Mouse (Mus musculus) MEL (cell line): ENCODE results near the gene Gpr142.

Experiments used
- CTCF ChIP-seq, 3 experiments: IDR thresholded peaks in 2 of 3; conservative IDR thresholded peaks in 1 of 3; 2 replicates each; pipeline ENCODE4 v1.5.1; 2011 to 2012; ENCODE audit warnings: low read length in 3 of 3, low read depth in 2 of 3, mild to moderate bottlenecking in 2 of 3, improper control_type of control experiment in 1 of 3, inconsistent platforms in 1 of 3, mixed read lengths in 1 of 3, moderate library complexity in 1 of 3; ENCODE audit not compliant: control insufficient read depth in 1 of 3, insufficient read depth in 1 of 3, poor library complexity in 1 of 3, severe bottlenecking in 1 of 3
- E2F4 ChIP-seq: IDR thresholded peaks from 2 replicates; pipeline ENCODE4 v1.6.1; 2011; ENCODE audit warnings: low read depth, low read length, improper control_type of control experiment, borderline replicate concordance
- EP300 ChIP-seq, 2 experiments: IDR thresholded peaks; 2 replicates each; pipeline ENCODE4 v1.6.1; 2011; ENCODE audit warnings: improper control_type of control experiment in 2 of 2, low read length in 2 of 2, low read depth in 1 of 2, mild to moderate bottlenecking in 1 of 2
- MXI1 ChIP-seq: IDR thresholded peaks from 2 replicates; pipeline ENCODE4 v1.6.1; 2011; ENCODE audit warnings: mild to moderate bottlenecking, low read depth, low read length, improper control_type of control experiment
- NELFE ChIP-seq: IDR thresholded peaks from 2 replicates; pipeline ENCODE4 v1.6.1; 2011; ENCODE audit warnings: low read depth, low read length, improper control_type of control experiment
- POLR2A ChIP-seq, 2 experiments: IDR thresholded peaks; 2 replicates each; pipeline ENCODE4 v1.6.1; 2011 to 2012; ENCODE audit warnings: low read length in 2 of 2, mild to moderate bottlenecking in 2 of 2, control low read depth in 1 of 2, improper control_type of control experiment in 1 of 2, low read depth in 1 of 2, moderate library complexity in 1 of 2; ENCODE audit not compliant: control insufficient read depth in 1 of 2, insufficient read depth in 1 of 2, poor library complexity in 1 of 2
- POLR2AphosphoS5 ChIP-seq: IDR thresholded peaks from 2 replicates; pipeline ENCODE4 v1.6.1; 2012; ENCODE audit warnings: low read depth, borderline replicate concordance, mild to moderate bottlenecking, inconsistent platforms, low read length, moderate library complexity, mixed read lengths
- SMC3 ChIP-seq: IDR thresholded peaks from 2 replicates; pipeline ENCODE4 v1.6.1; 2011; ENCODE audit warnings: low read depth, low read length, improper control_type of control experiment
- USF1 ChIP-seq: IDR thresholded peaks from 2 replicates; pipeline ENCODE4 v1.6.1; 2014; ENCODE audit warnings: low read depth, mild to moderate bottlenecking, inconsistent platforms, low read length, improper control_type of control experiment, moderate library complexity
- ZMIZ1 ChIP-seq: IDR thresholded peaks from 2 replicates; pipeline ENCODE4 v1.6.1; 2012; ENCODE audit warnings: low read depth, mild to moderate bottlenecking, inconsistent platforms, low read length, improper control_type of control experiment, moderate library complexity
- ZNF384 ChIP-seq: IDR thresholded peaks from 2 replicates; pipeline ENCODE4 v1.6.1; 2012; ENCODE audit warnings: low read depth, mild to moderate bottlenecking, inconsistent platforms, low read length, improper control_type of control experiment

DNA sequence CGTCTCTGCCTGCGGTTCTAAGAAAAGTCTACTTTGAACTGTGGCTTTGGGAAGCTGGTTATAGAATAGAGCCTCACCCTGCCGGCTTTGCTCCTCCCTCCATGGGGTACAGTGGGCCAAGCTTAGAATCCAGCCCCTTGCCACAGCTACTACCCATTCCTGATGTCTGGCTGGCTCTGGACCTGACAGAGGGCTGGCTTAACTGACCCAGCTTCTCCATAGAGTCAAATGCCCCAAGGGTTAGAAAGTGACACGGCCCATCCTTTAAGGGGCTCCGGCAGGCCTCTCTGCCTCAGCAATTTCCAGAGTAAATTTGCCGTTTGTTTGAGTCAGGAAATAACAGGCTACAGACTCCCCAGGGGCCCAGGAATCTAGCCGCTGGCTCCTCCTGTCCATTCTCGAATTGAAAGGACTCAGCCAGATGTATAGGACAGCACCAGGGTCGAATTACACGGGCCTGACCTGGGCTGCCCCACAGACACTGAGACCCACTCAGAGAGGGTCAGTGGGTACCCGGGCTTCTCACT is 24.5 kb downstream of the Gpr142 start:
- TF ChIP-seq CTCF (IDR thresholded peaks at IDR 0.05 in 2 of 3, conservative IDR thresholded peaks at IDR 0.05 in 1 of 3; ENCODE audit: control insufficient read depth in 1 of 3, insufficient read depth in 1 of 3, low read depth in 2 of 3, low read length in 3 of 3, poor library complexity in 1 of 3, severe bottlenecking in 1 of 3) (no peak), E2F4 (no peak), MXI1 (no peak), POLR2A (IDR thresholded peaks at IDR 0.05; ENCODE audit: control insufficient read depth in 1 of 2, insufficient read depth in 1 of 2, low read depth in 1 of 2, low read length in 2 of 2, poor library complexity in 1 of 2) (no peak), EP300 (IDR thresholded peaks at IDR 0.05; ENCODE audit: low read depth in 1 of 2, low read length in 2 of 2) (no peak), NELFE (no peak), ZMIZ1 (no peak), USF1 (no peak), ZNF384 (no peak), POLR2AphosphoS5 (no peak), SMC3 (no peak)
